Mouse (Mus musculus) liver (tissue): ENCODE measurements around the gene Hist1h2bk.

Experiments used
- DNase-seq: peaks from one replicate; pipeline ENCODE4 v3.0.0-alpha.2; 2020; ENCODE audit warnings: mixed read lengths

Gene Hist1h2bk

DNA sequence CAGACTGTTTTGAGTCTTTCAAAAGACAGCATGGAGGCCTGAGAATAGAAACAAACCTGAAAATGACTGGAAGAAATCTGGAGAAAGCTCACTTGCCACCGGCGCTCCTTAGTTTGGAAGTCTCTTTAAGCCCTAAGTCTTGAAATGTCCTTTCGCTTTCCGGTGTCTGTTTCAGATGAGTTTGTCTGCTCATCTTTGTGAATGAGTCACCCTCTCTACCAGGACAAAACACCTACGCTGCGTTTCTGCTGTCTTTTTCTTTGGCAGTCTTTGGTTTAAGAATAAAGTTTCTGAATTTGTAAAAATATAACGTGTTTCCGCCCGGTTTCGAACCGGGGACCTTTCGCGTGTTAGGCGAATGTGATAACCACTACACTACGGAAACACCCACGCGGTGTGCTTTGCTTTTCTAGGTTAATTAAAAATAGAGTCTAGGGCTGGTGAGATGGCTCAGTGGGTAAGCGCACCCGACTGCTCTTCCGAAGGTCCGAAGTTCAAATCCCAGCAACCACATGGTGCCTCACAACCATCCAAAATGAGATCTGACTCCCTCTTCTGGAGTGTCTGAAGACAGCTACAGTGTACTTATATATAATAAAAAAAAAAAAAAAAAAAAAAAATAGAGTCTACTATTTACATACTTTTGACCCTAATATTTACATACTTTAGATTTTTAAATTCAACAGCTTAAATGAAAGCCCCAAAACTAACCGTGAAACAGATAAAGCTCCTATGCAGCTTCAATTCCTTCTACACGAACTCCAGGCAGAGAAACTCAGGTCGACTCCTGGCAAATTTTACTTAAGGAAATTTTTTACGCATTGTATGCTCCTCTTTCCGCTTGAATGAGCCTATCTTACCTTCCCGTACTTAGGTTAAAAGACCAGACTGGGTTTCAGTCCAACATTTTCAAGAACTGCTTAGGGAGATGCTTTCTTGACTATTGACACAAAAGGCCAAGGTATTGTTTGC lies 19.9 kb upstream of the Hist1h2bk start:
- peak; percentile 87 for DNase-seq

GRCm38 (mm10) chr13:22019934-22020835 lies 15.5 kb upstream of the Hist1h2bk start:
- peak; percentile 68 for DNase-seq

- peak; percentile 83 for DNase-seq
Measured at GRCm38 (mm10) chr13:22020901-22021339, 14.8 kb upstream of the Hist1h2bk start.

DNA sequence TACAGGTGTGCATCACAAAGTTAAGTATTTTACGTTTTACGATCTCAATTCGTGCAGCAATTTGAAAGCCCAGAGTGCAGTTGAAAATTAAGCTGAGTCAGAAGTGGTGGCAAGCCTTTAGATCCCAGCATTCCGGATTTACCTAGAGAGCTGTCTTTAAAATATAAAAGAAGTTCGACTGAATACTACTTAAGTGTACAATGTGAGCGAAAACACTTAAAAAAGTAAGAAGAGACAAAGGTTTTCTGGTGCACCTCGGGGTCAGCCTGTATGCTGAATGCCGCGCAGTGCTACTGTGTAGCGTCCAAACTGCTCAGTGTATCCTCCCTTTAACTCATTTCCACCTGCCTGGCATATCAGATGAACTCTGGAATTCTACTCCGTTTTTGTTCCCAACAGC lies 14.1 kb upstream of the Hist1h2bk start:
- peak; percentile 56 for DNase-seq

GRCm38 (mm10) chr13:22022241-22022640 lies 13.4 kb upstream of the Hist1h2bk start:
- peak; percentile 90 for DNase-seq

DNA sequence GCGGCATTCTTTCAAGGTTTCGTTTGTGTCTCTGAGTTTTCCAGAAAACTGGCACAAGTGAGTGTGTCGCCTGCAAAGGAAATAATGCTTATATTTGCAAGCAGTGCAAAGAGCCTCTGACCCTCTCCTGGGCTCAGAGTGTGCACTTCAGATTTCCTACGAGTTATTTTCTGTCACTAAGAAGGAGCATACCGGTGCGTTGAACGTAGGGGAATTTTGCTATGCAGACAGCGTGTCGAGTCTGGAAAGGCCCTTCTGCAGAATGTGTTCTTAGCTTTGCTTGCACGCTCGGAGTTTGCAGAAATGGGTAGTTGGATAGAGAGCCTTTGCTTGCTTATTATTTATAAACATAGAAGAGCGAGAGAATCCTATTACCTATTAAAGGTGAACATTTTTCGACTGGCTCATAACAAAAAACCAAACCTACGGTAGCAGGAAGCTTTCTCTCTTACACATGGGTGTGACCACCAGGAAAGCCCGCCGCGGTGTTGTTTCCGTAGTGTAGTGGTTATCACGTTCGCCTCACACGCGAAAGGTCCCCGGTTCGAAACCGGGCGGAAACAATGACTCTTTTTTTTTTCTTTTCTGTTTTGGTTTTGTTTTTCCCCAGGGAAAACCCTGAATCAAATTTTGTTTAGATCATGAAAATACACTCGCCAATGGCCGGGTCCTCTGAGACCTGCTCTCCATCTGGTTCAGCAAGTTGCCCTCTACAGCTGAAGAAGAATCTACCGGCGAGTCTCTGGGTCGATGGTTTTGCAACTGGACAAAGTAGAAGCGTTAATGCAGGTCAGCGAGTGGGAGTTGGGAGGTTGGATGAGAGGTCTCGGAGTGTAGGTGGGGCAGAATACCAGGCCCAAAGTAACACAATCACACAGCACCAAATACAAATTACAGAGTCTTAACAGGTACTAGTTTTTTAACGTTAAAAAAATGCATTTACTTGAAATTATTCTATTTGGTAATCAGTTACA lies 9.3 kb upstream of the Hist1h2bk start:
- DNase-seq = peak; percentile 91

- peak; percentile 96 for DNase-seq
Measured at GRCm38 (mm10) chr13:22028673-22029460, 6.8 kb upstream of the Hist1h2bk start.

GRCm38 (mm10) chr13:22029928-22030327 lies 5.7 kb upstream of the Hist1h2bk start:
- DNase-seq = peak; percentile 63

- DNase-seq = no peak
Measured at GRCm38 (mm10) chr13:22030493-22030892, 5.2 kb upstream of the Hist1h2bk start.

GRCm38 (mm10) chr13:22033741-22034442 lies 1.8 kb upstream of the Hist1h2bk start:
- DNase-seq = no peak

GRCm38 (mm10) chr13:22034443-22035266 lies 1.0 kb upstream of the Hist1h2bk start:
- DNase-seq = no peak

- peak; percentile 61 for DNase-seq
Measured at GRCm38 (mm10) chr13:22036149-22036956, 683 bp downstream of the Hist1h2bk start.

GRCm38 (mm10) chr13:22036986-22037385 lies 1.3 kb downstream of the Hist1h2bk start:
- DNase-seq = no peak

DNA sequence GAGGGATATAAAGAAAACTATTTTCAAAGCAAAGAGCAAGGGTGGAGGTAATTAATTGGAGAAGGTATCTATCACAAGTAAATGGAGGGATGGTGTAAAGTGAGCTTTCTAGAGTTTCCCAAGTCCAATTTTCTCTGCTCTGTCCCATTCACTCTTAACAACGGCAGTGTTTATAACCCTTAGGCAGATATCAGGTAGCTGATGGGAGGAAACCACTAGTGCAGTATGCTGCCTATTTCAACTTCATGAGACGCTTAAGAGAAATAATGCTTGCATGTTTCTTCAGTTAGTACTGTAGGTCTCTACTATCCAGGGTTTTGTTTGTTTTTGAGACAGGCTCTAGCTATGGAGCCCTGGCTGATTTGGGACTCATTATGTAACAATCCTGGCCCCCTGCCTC lies 1.7 kb downstream of the Hist1h2bk start:
- DNase-seq = no peak

- DNase-seq = no peak
Measured at GRCm38 (mm10) chr13:22039364-22039763, 3.7 kb downstream of the Hist1h2bk start.

- DNase-seq = no peak
Measured at GRCm38 (mm10) chr13:22039951-22040463, 4.3 kb downstream of the Hist1h2bk start.

DNA sequence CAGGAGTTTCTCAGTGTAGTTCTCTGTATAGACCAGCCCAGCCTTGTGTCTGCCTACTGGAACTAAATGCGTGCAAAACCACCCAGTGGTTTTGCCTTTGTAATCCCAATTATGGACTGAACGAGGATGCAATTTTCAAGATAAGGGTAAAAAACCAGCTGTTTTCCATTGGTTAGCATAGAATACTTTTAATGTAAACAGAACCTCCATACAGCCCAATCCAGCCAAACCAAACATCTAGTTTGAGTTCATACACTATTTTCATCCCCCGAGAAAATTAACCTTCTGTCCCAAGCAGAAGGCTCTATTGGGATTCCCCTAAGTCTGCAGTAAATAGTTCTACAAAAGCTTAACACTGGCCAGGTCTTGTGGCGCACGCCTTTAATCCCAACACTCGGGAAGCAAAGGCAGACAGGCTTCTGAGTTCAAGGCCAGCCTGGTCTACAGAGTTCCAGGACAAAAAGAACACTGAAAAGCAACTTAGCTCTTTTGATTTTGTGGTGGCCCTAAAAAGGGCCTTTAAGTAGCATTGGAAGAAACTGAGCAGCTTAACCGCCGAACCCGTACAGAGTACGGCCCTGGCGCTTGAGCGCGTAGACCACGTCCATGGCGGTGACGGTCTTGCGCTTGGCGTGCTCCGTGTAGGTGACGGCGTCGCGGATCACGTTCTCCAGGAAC lies 4.9 kb downstream of the Hist1h2bk start:
- peak; percentile 75 for DNase-seq

DNA sequence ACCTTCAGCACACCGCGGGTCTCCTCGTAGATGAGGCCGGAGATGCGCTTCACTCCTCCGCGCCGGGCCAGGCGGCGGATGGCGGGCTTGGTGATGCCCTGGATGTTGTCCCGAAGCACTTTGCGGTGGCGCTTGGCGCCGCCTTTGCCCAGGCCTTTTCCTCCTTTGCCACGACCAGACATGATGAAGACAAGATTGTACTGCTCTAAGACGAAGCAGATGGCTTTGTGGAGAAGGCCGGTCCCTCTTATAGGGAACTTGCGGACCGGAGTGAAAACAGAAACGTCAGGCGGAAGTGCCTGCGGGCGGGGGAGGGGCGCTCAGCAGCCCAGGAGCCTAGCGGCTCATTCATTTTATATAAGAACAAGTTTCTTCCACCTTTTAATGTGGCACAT lies 5.5 kb downstream of the Hist1h2bk start, which contains the start of gene Hist1h4i:
Gene Hist1h4i, minus strand, starts transcription at position 221 of the 395 bp plus-strand sequence.
- DNase-seq = peak; percentile 95
